Mouse (Mus musculus): ENCODE results near the gene Rarb.
A peak's percentile ranks its signal among the peaks of the same experiment; 100 is the strongest.

The Rarb gene

GRCm38 (mm10) chr14:16733595-16734298 lies 85.2 kb downstream of the Rarb start:
- peak; percentile 7 for DNase-seq

- DNase-seq: no peak
These were observed 86.9 kb downstream of the Rarb start for GRCm38 (mm10) chr14:16732054-16732453.

- no peak for DNase-seq
These were observed 90.6 kb downstream of the Rarb start for GRCm38 (mm10) chr14:16728175-16728838.

GRCm38 (mm10) chr14:16723991-16724390 lies 95.0 kb downstream of the Rarb start:
- DNase-seq: no peak

GRCm38 (mm10) chr14:16717821-16718220 lies 101.1 kb downstream of the Rarb start:
- DNase-seq: no peak

GRCm38 (mm10) chr14:16714344-16714955 lies 104.5 kb downstream of the Rarb start:
- no peak for DNase-seq

- no peak for DNase-seq
These were observed 105.2 kb downstream of the Rarb start for GRCm38 (mm10) chr14:16713773-16714172.

- DNase-seq: no peak
These were observed 119.7 kb downstream of the Rarb start for GRCm38 (mm10) chr14:16699228-16699627.

- DNase-seq: no peak
These were observed 123.4 kb downstream of the Rarb start for GRCm38 (mm10) chr14:16695453-16696120.

GRCm38 (mm10) chr14:16678335-16678734 lies 140.6 kb downstream of the Rarb start:
- DNase-seq: no peak

- DNase-seq: no peak
These were observed 141.9 kb downstream of the Rarb start for GRCm38 (mm10) chr14:16677081-16677480.

GRCm38 (mm10) chr14:16670571-16670970 lies 148.4 kb downstream of the Rarb start:
- DNase-seq: no peak

GRCm38 (mm10) chr14:16639153-16639943 lies 179.6 kb downstream of the Rarb start:
- DNase-seq: peak; percentile 24

- no peak for DNase-seq
These were observed 205.0 kb downstream of the Rarb start for GRCm38 (mm10) chr14:16613975-16614374.

- DNase-seq: peak; percentile 7
These were observed 213.5 kb downstream of the Rarb start for GRCm38 (mm10) chr14:16605480-16605879.

GRCm38 (mm10) chr14:16604469-16605064 lies 214.4 kb downstream of the Rarb start:
- no peak for DNase-seq

GRCm38 (mm10) chr14:16603040-16603590 lies 215.8 kb downstream of the Rarb start:
- no peak for DNase-seq

GRCm38 (mm10) chr14:16599224-16599623 lies 219.7 kb downstream of the Rarb start:
- DNase-seq: no peak

- peak; percentile 45 for DNase-seq
These were observed 220.9 kb downstream of the Rarb start for GRCm38 (mm10) chr14:16598074-16598501.

GRCm38 (mm10) chr14:16589139-16589538 lies 229.8 kb downstream of the Rarb start:
- peak; percentile 57 for DNase-seq

GRCm38 (mm10) chr14:16578100-16578499 lies 240.9 kb downstream of the Rarb start:
- no peak for DNase-seq

- DNase-seq: no peak
These were observed 241.9 kb downstream of the Rarb start for GRCm38 (mm10) chr14:16577049-16577448.

All from retina, postnatal 1 day (tissue).